Mouse (Mus musculus) layer of hippocampus, adult 9-10 months (tissue): ENCODE data around the gene Rbm7.
"Not testable (repeated sequence)": the region's sequence is repeated elsewhere in the genome, so short reads cannot be mapped to it uniquely, and the experiment has no call there.

ENCODE experiments used
- DNase-seq: peaks from one replicate; pipeline ENCODE4 v3.0.0; 2022; ENCODE audit warnings: low spot score

Gene Rbm7

DNA sequence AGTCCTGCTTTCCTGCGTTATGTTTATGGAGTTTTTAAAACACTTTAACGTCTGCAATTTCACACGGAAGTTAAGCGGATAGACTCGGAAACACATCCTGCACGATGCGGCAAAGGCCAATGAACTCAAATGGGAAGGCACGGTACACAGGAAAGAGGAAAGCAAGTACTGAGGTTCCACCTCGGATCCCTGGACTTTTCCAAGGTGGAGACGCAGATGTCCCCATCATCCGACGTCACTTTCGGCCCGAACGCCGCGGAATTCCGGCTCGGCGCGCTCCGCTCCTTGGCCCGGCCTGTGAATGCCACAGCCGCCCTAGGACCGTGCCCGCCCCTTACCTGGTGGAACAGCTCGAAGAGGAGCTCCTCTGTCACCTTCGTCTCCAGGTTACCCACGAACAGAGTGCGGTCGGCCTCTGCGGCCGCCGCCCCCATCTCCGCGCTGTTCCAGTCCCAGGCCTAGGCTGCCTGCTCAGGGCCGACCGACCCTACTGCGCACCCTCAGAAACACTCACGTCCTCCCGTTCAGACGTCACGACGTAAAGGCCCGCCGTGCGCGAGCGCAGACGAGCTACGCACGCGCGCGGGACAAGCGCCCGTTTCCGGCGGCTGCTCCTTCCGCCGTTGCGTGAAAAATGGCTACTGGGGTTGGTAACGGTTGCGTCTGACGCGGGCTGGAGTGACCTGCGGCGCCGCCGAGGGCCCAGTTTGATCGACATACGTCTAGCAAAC is at the start of gene Rbm7, which contains the start of gene Gm5617:
TSS of gene Rbm7 (minus strand) at position 483 of the 731 bp plus-strand sequence.
TSS of gene Gm5617 (plus strand) at position 626 of the 731 bp plus-strand sequence.
- DNase-seq = peak; percentile 72

GRCm38 (mm10) chr9:48538688-48539087 is 43.6 kb upstream of the Rbm7 start:
- no peak for DNase-seq

- no peak for DNase-seq
Observed at GRCm38 (mm10) chr9:48538044-48538645, 43.0 kb upstream of the Rbm7 start.

- DNase-seq = not testable (repeated sequence)
Observed at GRCm38 (mm10) chr9:48537616-48538015, 42.5 kb upstream of the Rbm7 start.

GRCm38 (mm10) chr9:48536414-48536813 is 41.3 kb upstream of the Rbm7 start:
- no peak for DNase-seq

DNA sequence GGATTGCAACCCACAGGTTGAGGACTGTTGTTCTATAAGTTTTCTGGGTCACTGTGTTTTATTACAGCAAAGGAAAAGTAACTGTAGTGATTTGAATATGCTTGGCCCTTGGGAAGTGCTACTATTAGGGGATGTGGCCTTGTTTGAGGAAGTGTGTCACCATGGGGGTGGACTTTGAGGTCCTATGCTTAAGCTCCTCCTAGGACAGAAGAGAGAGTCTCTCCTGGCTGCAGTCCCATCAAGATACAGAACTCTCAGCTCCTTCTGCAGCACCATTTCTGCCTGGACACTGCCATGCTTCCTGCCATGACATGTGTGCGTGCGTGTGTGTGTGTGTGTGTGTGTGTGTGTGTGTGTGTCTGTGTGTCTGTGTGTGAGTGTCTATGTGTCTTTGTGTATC is 37.6 kb upstream of the Rbm7 start:
- DNase-seq = no peak

DNA sequence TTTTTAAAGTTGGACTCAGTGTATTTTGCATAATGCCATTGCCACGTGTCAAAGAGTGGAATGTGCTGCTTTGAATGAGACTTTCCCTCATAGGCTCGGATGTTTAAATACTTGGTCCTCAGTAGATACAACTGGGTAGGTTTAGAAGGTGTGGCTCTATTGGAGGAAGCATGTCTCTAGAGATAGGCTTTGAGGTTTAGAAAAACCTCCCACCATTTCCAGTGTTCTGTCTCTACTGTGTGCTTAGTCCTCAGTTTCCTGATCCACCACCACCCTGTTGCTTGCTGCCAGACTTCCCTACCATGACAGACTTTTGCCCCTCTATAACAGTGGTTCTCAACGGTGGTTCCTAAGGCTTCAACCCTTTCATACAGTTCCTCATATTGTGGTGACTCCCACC is 37.1 kb upstream of the Rbm7 start:
- no peak for DNase-seq

- DNase-seq = no peak
Observed at GRCm38 (mm10) chr9:48531294-48531693, 36.2 kb upstream of the Rbm7 start.

GRCm38 (mm10) chr9:48526520-48526919 is 31.4 kb upstream of the Rbm7 start:
- no peak for DNase-seq

DNA sequence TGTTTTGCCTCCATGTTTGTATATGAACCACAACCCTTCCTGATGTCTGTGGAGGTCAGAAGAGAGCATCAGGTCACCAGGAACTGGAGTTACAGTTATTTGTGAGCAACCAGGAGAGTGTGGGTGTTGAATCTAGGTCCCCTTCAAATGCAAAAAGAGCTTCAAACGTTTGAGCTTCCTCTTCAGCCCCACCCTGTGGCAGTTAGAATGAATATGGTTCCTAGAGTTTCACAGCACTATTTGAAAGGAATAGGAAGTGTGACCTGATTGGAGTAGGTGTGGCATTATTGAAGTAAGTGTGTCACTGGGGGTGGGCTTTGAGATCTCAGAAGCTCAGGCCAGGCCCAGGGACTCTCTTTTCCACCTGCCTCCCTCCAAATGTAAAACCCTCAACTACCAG is 30.5 kb upstream of the Rbm7 start:
- no peak for DNase-seq

- DNase-seq = not testable (repeated sequence)
Observed at GRCm38 (mm10) chr9:48520405-48520804, 25.3 kb upstream of the Rbm7 start.

DNA sequence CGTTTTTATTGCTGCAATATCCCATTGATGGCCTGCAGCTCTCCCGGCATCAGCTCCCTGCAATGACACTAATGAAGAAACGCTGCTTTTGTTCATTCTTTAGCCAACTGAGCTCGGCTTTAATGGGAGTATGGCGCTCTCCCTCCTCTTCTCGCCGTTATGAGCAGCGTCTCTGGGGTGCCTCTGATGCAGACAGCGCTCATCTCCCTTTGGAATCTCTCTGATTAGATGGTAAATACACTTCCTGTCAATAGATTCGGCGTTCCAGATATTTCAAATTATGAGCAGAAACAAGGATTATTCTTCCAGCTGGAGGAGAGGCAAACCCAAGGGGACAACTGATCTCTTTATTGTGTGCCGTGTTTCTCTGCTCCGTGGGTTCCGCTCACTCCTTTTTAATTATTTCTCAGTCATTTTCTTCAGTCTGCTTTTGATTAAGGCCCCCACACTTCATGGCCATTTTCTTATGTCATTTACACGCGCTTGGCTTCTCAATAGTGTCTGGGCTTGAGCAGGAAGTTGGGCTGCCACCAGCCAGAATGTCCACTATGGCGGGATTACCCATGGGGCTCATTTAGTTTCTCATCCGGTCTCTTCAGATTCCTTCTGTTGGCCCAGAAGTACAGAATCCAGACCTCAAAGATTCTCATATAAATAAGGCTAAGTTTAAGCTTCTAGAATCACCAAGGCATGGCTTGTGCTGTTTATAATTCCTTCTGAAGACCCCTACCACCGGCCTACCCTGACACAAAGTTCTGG is 22.5 kb upstream of the Rbm7 start:
- DNase-seq = no peak

DNA sequence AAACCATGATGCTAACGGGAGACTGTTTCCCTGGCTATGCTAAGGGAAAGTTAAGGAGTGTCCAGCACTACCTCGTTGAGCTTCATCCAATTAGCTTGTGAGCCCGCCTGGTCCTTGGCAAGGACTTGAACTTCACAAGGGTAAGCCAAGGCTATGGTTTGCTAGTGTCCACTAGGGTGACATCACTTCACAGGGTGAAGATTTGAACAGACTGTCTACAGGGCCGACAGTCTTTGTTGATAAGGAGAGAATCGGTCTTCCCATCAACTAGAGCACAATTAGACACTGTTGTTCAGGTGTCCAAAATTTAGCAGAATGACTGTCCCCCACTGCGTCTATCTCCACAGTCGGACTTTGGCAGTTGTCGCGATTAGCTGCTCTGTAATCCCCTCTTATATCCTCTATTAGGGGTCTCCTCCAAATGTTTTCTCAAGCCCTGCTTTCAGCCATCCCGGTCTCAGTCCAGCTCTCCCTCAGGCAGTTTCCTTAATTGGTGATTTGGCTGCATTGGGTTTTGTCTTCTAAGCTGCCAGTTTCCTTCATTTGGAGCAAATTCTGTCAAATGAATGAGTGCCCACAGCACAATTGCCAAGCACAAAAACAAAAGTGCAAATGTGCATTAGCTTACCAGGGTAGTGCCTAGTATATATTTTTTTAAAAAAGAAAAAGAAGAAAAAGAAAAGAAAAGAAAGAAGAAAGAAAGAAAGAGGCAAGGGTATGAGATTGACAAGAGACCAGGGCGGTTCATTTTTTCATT is 21.7 kb upstream of the Rbm7 start:
- no peak for DNase-seq

DNA sequence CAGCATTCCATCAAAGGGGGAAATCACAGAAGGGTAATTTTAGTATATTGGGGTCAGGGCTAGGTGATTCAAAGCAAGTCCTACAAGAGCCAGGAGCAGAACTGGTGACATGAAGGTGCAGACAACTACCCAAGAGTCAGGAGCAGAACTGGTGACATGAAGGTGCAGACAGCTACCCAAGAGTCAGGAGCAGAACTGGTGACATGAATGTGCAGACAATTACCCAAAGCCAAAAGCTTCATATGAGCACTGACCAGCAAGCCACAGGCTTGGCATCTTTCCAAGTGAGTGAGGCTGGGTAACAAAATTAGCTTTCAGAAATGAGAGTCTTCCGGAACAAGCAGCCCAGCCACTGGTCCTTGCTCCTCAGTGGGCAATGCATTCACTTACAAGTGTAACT is 20.2 kb upstream of the Rbm7 start:
- DNase-seq = no peak

GRCm38 (mm10) chr9:48510134-48510533 is 15.0 kb upstream of the Rbm7 start:
- DNase-seq = no peak

DNA sequence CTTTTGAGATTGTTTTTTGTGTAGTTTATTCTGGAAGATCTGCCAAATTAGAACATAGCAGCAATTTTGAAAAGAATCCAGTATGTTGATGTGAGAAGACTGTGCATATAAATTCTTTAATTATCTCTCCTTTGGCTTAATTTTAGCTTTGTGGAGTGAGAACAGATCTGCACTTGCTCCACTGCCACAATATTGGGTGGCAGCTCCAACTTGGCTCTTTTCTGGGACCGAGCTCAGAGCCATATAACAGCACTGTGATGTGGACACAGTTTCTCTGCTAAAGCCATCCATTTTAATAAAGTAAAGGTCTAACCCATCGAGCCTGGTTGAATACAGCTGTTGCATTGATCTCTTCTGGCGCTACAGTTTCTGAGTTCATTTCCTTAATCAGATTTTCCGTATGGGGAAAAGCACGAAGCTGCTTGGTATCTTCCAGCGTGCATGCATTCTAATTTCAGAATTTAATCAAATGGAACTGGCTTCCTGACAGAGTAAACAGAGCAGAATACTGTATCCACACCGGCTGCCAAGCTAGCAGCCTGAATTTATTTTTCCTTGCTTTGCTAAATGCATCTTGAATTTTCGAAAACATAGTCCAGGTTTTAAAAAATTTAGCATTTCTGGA is 9.8 kb upstream of the Rbm7 start:
- no peak for DNase-seq

DNA sequence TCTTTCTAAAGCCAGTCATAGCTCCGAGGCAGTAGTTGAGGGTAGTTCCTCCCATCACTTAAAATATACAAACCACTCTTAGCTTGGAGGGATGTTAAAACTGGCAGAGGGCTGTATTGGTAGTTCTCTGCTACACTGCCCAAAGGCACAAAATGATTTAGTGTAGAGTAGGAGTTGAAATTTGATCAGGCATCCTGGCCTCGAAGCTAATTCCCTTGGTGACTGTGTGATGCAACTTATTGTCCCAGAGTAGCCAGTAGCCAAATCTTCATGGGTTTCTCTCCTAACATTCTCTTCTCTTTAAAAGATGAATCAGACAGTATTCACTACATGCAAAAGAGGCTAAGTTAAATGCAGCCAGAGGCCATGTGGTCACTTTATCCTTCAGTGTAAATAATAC is 7.9 kb upstream of the Rbm7 start:
- no peak for DNase-seq

- no peak for DNase-seq
Observed at GRCm38 (mm10) chr9:48501192-48501591, 6.1 kb upstream of the Rbm7 start.

GRCm38 (mm10) chr9:48495548-48495932 is 441 bp upstream of the Rbm7 start:
- no peak for DNase-seq

DNA sequence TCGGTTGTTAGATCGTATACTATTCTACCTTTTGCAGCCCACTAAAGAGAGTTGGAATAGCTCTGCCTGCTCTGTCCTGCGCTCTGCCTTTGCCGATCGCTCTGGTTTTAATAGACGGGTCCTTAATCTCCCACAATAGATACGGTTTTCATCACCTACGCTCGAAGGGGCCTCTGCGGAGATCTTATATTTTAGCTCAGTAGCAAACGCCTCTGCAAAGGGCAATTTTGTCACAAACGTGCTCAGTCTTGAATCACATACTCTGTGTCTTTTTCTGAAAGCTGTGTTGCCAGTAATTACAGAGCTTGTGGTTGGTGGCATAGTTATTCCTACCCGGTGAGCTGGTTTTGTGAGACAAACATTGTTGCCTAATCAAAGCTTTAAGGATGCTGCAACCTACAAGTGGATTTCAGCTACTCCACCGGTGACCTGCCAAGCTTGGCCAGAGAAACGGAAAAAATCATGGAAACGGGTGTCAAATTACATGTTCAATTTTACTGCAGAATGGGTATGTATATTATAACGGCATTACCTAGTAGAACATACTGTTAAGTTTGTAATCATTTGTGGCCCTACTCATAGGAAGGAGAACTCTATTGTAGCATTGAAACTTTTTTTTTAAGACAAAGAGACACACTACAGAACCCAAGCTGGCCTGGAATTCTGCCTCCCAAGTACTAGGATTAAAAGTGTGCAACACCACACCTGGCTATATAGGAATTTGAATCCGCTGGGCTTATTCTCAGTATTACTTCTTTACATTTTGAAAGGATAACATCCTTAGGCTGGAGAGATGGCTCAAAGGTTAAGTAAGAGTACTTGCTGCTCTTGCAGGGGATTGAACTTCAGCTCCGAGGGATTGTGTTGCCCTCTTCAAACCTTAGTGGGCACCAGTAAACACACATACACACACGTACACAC is 13.6 kb downstream of the Rbm7 start:
- DNase-seq = no peak
